Mouse (Mus musculus): ENCODE measurements around the gene Mios. TPM values are rescaled to one million over a fixed set of nuclear protein-coding genes. Genes with fewer than 3 reads are reported as not detected.

The Mios gene
- total RNA-seq (2014; fragmentation: Nextera tagmentation) (31.4 and 33.6 TPM in 2 replicates), total RNA-seq (2017) (39.2 and 53.4 TPM in 2 replicates)

DNA sequence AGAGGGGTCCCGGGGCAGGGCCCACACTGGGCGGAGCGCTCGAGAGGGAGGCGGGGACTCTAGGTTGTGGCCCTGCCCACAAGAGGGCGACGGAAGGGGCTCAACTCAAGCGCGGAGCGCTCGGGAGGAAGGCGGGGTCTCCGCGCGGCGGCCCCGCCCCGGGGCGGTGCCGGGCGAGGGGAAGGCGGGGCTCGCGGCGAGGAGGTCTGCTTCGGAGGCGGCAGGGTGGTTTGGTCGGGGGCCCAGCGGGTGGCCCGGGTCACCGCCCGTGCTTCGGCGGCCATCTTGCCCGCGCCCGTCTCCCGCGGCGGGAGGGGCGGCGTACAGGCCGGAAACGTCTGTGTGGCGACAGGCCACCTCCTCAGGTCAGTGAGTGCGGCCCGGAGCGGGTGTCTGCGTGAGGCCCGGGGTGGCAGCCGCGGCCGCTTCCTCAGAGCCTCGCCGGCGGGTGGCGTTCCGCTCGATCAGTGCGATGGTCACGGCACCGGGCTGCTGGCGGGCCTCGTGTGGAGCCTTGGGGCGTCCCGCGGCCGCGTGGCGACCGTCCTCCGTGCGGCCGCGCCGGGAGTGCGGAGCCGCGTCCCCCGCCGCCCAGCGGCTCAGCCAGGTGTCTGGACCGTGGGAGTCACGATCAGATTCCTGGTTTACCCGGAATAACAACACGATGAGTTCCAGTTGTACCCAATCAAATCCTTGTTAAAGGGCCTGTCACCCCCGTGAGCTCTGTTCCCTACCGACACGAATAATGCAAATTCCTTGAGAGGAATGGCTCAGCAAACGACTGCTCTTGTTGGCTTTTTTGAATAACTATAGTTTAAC, at the start of gene Mios:
Mios (plus strand) TSS at position 176 of the 819 bp plus-strand sequence.
- peak; percentile 93 for ATAC-seq (replicated peaks; ENCODE audit: low FRiP score, low TSS enrichment, poor library complexity, severe bottlenecking)

DNA sequence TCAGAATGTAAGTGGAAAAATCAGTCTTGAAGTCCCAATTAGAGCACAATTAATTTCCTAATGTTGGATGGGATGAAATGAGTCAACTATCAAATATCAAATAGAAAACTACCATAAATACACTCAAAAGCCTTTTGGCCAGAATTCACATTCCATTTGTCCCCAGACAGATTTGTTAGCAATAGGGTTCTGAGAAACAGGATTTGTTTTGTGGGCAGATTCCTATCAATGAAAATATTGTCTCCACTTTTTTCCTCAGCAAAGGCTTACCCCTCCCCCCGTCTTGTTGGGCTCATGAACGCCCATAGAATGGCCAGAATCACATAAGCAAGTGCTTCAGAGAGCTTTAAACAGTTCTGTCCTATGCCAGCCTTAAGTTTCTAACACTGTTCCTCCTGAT, 49.0 kb upstream of the Mios start:
- ATAC-seq (replicated peaks; ENCODE audit: low FRiP score, low TSS enrichment, poor library complexity, severe bottlenecking), result no peak

DNA sequence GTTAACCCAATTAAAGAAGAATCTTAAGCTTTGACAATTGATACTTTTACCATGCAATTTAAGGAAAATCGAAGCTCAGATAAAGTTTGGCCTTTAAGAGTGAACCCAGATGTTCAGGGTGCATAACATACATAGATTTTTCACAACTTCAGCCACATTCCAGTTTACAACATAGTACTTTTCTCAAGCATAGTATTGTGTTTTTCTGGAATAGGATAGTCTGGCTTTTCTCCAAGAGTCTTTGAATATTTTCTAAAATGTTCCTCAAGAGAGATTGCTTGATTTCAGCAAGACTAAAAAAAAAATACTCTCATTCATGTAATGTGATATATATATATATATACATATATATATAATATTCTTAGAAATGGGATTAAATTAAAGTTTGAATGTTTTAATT, 44.3 kb upstream of the Mios start:
- ATAC-seq (replicated peaks; ENCODE audit: low FRiP score, low TSS enrichment, poor library complexity, severe bottlenecking), result no peak

GRCm38 (mm10) chr6:8172101-8172500, 36.9 kb upstream of the Mios start:
- no peak for ATAC-seq (replicated peaks; ENCODE audit: low FRiP score, low TSS enrichment, poor library complexity, severe bottlenecking)

DNA sequence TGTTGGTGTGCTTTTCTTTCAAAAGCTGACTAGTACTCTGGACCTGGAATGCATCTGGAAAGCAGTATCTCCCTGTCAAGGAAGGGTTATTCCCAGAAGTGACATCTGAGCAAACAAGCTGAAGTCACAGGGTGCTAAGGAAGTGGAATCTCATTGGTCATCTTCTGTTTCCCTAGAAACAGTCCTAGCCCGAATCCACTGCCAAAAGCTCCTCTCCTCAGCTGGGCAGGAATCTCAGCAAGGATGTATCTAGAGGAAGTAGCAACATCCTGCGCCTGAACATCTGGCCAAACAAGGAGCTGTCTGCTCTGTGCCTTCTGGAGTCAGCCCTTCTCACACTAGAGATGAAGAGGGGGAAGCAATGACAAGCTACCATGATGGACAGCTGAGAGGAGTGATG, 35.0 kb upstream of the Mios start:
- ATAC-seq (replicated peaks; ENCODE audit: low FRiP score, low TSS enrichment, poor library complexity, severe bottlenecking), result no peak

DNA sequence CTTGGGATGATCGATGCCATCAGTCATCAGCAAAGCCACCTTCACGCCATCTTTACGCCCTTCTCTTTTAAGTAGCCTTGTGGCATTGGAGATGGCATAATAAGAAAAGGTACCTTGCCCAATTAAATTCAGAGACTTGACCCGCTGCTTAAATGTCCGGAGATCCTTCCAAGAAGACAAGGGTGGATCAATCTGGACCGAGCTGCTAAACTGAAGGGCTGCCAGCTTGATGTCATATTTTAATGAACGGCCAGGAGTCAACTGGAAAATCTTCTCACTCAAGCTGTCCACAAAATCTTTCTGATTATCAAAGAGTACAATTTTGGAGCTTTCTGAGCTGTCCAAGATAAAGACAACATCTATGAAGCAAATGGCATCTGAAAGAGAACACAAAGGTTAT, 33.7 kb upstream of the Mios start:
- no peak for ATAC-seq (replicated peaks; ENCODE audit: low FRiP score, low TSS enrichment, poor library complexity, severe bottlenecking)

DNA sequence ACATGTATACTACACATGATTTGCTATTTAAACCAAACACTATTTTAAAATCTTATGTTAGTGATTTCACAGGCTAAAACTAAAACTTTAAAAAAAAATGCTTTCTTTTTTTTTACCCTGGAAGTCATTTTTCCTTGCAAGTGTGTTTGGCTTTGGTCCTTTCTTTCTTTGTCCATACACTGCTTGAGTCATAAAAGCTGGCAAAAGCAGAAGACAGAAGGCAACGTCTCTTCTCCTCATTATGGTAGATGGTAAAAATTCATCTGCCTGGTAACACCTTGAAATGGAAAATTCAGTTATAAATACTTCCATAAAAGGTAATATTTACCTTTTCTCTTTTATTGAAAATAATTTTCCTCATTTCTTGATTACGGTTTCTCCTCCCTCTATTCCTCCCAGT, 32.9 kb upstream of the Mios start:
- no peak for ATAC-seq (replicated peaks; ENCODE audit: low FRiP score, low TSS enrichment, poor library complexity, severe bottlenecking)

DNA sequence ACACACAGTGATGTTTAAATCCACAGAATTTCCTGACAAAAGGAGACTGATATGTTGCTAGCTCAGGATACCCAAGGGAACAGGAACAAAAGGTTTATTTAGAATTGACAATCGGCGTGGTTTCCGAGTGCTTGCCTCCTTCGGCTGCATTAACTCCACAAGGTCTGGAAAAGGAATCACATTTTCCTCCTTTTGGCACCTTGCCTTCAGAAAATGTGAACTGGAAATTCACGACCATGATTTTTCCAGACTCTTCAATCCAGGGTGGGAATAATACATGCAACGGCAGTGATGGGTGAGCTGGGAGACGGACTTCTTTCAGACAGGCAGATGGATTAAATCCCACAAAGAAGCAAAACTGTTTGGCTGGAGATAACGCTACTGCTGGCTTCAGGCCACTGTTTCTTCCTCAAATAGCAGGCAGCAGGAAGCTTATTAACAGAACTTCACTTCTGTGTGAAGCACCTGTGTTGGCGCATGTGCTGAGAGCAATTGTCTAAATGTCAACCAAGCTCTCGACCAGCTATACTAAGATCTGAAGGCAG, 30.6 kb upstream of the Mios start:
- no peak; the same call in 1 of the 2 replicates for ATAC-seq (replicated peaks; ENCODE audit: low FRiP score, low TSS enrichment, poor library complexity, severe bottlenecking)

GRCm38 (mm10) chr6:8188599-8189233, 20.3 kb upstream of the Mios start:
- ATAC-seq (replicated peaks; ENCODE audit: low FRiP score, low TSS enrichment, poor library complexity, severe bottlenecking), result 0 out of 2 replicates have a peak, but pooled peaks have one; percentile 37

GRCm38 (mm10) chr6:8189917-8190316, 19.1 kb upstream of the Mios start:
- ATAC-seq (replicated peaks; ENCODE audit: low FRiP score, low TSS enrichment, poor library complexity, severe bottlenecking), result no peak

DNA sequence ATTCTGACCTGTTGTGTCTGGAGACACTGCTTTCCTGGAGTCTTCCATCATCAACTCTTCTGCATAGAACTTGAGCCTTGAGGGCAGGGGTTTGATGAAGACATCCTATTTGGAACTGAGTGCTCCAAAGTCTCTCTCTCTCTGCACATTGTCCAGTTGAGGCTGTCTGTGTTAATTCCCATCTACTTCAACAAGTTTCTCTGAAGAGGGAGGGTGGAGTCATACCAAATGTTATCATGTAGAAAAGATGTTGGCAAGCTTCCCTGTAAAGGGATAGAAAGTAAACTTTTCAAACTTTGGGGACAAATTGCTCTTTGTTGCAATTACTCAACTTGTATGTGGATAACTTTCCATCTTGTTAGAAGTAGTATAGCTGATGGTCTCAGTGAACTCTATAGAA, 16.5 kb upstream of the Mios start, which contains the start of gene Col28a1:
Col28a1 (minus strand) TSS at position 101 of the 400 bp plus-strand sequence.
- 0 out of 2 replicates have a peak, but pooled peaks have one; percentile 41 for ATAC-seq (replicated peaks; ENCODE audit: low FRiP score, low TSS enrichment, poor library complexity, severe bottlenecking)

- peak; percentile 34 for ATAC-seq (replicated peaks; ENCODE audit: low FRiP score, low TSS enrichment, poor library complexity, severe bottlenecking)
Measured at GRCm38 (mm10) chr6:8209866-8210186, 804 bp downstream of the Mios start.

- peak; percentile 35 for ATAC-seq (replicated peaks; ENCODE audit: low FRiP score, low TSS enrichment, poor library complexity, severe bottlenecking)
Measured at GRCm38 (mm10) chr6:8210661-8211060, 1.6 kb downstream of the Mios start.

DNA sequence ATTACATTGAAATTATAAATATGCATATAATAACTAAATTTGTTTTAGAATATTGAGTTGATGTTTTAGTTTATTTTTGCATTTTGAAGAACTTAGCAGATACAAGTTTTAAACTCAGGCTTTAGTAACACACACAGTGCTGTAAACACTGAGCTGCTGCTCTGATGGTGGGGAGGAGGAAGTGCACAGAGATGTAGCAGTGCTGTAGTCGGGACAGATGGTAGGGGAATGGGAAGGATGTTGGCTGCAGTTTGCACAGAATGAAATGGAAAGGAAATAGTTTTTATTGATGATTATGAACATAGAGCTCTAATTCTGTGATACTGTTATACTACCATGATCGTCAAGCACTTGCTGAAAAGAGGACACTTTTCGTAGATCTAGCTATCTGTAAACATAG, 18.0 kb downstream of the Mios start:
- ATAC-seq (replicated peaks; ENCODE audit: low FRiP score, low TSS enrichment, poor library complexity, severe bottlenecking), result no peak

DNA sequence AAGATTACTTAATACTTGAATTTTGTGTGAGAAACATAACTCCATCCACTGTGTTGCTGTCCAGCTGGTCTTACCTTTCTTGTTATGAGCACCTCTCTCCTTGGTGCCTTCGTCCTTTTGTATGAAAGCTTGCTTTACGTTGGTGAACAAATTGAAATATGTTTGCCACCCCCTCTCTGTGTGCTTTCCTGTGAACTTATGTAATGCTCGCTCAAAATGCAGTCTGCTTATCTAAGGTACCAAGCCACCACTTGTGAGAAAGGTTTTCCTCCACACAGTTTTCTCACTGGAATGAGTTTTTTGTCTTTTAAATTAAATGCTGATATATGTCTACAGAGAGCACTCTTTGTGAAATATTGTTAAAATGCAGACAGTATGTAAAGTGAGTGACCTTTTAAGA, 19.6 kb downstream of the Mios start:
- ATAC-seq (replicated peaks; ENCODE audit: low FRiP score, low TSS enrichment, poor library complexity, severe bottlenecking), result no peak

DNA sequence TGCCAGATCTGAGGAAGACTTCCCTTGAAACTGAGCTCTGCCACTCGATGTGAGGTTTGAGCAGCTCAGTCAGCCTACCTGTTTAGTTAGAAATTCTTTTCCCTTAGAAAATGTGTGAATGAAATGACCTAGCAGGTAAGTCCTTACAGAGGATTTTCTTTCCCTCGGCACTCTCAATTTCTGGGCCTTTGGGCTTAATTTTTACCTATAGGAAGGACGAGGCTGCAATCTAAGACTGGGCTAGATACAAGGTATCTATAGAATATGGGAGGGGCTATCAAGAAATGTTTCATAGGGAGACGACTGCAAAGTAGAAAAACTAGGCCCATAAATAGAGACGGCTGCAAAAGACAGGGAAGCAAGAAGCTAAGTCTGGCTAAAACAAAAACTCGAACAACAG, 49.3 kb downstream of the Mios start:
- ATAC-seq (replicated peaks; ENCODE audit: low FRiP score, low TSS enrichment, poor library complexity, severe bottlenecking), result peak; percentile 40

GRCm38 (mm10) chr6:8259004-8259666, 50.1 kb downstream of the Mios start, which contains the start of the genes Rpa3, Umad1 and Gm45062:
TSS of gene Rpa3 (minus strand) at chr6:8259173.
TSS of gene Umad1 (plus strand) at chr6:8259288.
TSS of gene Gm45062 (plus strand) at chr6:8259450.
- ATAC-seq (replicated peaks; ENCODE audit: low FRiP score, low TSS enrichment, poor library complexity, severe bottlenecking), result peak; percentile 99

DNA sequence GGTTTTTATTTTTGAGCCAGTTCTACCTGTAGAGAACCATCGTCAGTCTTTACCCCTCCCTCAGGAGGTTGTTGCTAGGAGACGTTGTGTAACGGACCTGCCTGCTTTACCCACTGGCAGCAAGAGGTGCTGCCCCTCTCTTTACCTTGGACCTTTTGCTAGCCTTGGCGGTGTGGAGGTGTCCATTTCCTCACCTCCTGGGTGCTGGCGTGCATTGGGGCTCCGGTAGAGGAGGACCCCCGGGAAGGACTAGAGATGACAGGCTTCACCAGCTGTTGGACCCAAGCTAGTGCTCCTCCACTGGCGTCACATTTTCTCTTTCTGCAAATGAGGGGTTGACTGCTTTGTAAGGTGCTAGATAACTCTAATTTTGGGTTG, 50.6 kb downstream of the Mios start:
- peak; percentile 41; the same call in 1 of the 2 replicates for ATAC-seq (replicated peaks; ENCODE audit: low FRiP score, low TSS enrichment, poor library complexity, severe bottlenecking)

- ATAC-seq (replicated peaks; ENCODE audit: low FRiP score, low TSS enrichment, poor library complexity, severe bottlenecking), result no peak
Measured at GRCm38 (mm10) chr6:8271047-8271446, 62.0 kb downstream of the Mios start.
